24 mouse cellular contexts compared by ENCODE assay signal in genomic region chr8:77327326-77327725, GRCm38 (mm10).
"Had no signal": no experiment of that assay in that cellular context is flagged by ENCODE, and none has a peak within 500 bp of the region (broad histone marks: within the 10 kb centered on the region; RNA-seq: fewer than 3 reads in every experiment).

No protein-coding gene starts in this region.

- H3K4me1 ChIP-seq: limb, embryonic 10.5 days; liver, embryonic 15.5 days; lung, embryonic 15.5 days; stomach, embryonic 15.5 days had no signal

- H3K27ac ChIP-seq: kidney, embryonic 15.5 days; limb, embryonic 10.5 days; limb, embryonic 13.5 days; liver, embryonic 12.5 days; liver, embryonic 15.5 days; lung, embryonic 15.5 days; midbrain, embryonic 10.5 days; midbrain, embryonic 13.5 days; neural tube, embryonic 13.5 days; stomach, embryonic 15.5 days had no signal

- H3K4me2 ChIP-seq: kidney, embryonic 15.5 days; limb, embryonic 13.5 days; liver, embryonic 12.5 days; liver, embryonic 15.5 days; lung, embryonic 15.5 days; midbrain, embryonic 13.5 days; neural tube, embryonic 13.5 days; stomach, embryonic 15.5 days had no signal

- H3K27me3 ChIP-seq: kidney, embryonic 15.5 days; limb, embryonic 13.5 days; liver, embryonic 12.5 days; liver, embryonic 15.5 days; lung, embryonic 15.5 days; megakaryocyte, embryonic 14.5 days; midbrain, embryonic 13.5 days; neural tube, embryonic 13.5 days; stomach, embryonic 15.5 days had no signal

- H3K4me3 ChIP-seq: kidney, embryonic 15.5 days; limb, embryonic 10.5 days; limb, embryonic 13.5 days; liver, embryonic 12.5 days; liver, embryonic 15.5 days; lung, embryonic 15.5 days; megakaryocyte, embryonic 14.5 days; midbrain, embryonic 10.5 days; midbrain, embryonic 13.5 days; myocyte; neural tube, embryonic 13.5 days; stomach, embryonic 15.5 days had no signal

- ATAC-seq: liver, embryonic 12.5 days; midbrain, embryonic 13.5 days; midbrain, embryonic 16.5 days had no signal

- H3K36me3 ChIP-seq: liver, embryonic 15.5 days; lung, embryonic 15.5 days; midbrain, embryonic 10.5 days; midbrain, embryonic 13.5 days; neural tube, embryonic 13.5 days; stomach, embryonic 15.5 days had no signal

- DNase-seq: kidney, postnatal 10 days; kidney, postnatal 36 days; liver; lung, adult 18-20 months; lung, postnatal 10 days; lung, postnatal 36 days; retina, postnatal 1 day; right cerebral cortex, postnatal 25 days; spleen, adult 18-20 months; thymus, adult 18-20 months; thymus, postnatal 36 days had no signal

- H3K9me3 ChIP-seq: kidney, embryonic 15.5 days; limb, embryonic 10.5 days; limb, embryonic 13.5 days; liver, embryonic 12.5 days; liver, embryonic 15.5 days; lung, embryonic 15.5 days; megakaryocyte, embryonic 14.5 days; midbrain, embryonic 10.5 days; midbrain, embryonic 13.5 days; neural tube, embryonic 13.5 days; stomach, embryonic 15.5 days had no signal

- H3K9ac ChIP-seq: kidney, embryonic 15.5 days; limb, embryonic 13.5 days; liver, embryonic 12.5 days; liver, embryonic 15.5 days; lung, embryonic 15.5 days; midbrain, embryonic 13.5 days; neural tube, embryonic 13.5 days; stomach, embryonic 15.5 days had no signal
